Mouse (Mus musculus): ENCODE results near the gene Btn2a2. TPM values are rescaled to one million over a fixed set of nuclear protein-coding genes. Genes with fewer than 3 reads are reported as not detected.

Btn2a2 gene
- total RNA-seq, 1 experiment from 2014 or later, result not detected

GRCm38 (mm10) chr13:23463381-23464223 lies 25.1 kb downstream of the Btn2a2 start:
- no peak for ATAC-seq (replicated peaks; ENCODE audit: insufficient number of reproducible peaks, low FRiP score, low TSS enrichment, poor library complexity, severe bottlenecking)

DNA sequence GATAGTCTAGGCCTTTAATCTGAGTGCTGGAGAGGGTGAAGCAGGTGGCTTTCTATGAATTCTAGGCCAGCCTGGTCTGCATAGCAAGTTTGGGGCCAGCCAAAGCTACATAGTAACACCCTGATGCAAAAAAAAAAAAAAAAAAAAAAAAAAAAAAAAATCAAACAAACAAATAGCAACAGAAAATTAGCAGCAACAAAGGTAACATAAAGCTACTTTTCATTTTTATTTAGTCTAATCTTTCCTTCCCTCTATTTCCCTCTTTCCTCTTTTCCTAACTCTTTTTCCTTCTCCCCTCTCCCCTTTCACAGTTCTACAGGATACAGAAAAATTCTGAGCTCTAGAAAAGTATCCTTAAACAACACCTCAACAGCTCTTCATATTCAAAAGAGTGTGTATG lies 26.0 kb downstream of the Btn2a2 start:
- ATAC-seq (replicated peaks; ENCODE audit: insufficient number of reproducible peaks, low FRiP score, low TSS enrichment, poor library complexity, severe bottlenecking), result no peak

DNA sequence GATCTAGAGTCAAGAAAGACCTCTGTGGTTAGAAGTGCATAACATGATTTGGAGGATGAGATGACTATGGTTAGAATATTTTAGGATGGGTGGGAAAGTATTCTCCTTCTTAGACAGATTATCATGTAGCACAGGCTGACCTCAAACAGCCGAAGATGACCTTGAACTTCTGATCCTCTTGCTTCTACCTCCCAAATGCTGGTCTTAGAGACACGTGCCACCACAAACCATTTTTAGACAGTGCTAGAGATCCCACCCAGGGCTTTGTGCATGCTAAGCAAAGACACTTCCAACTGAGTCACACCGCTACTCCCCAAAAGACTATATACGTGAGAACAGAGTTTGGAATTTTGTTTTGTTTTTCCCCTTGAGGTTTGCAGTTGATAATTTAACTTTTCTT lies 26.6 kb downstream of the Btn2a2 start:
- no peak for ATAC-seq (replicated peaks; ENCODE audit: insufficient number of reproducible peaks, low FRiP score, low TSS enrichment, poor library complexity, severe bottlenecking)

DNA sequence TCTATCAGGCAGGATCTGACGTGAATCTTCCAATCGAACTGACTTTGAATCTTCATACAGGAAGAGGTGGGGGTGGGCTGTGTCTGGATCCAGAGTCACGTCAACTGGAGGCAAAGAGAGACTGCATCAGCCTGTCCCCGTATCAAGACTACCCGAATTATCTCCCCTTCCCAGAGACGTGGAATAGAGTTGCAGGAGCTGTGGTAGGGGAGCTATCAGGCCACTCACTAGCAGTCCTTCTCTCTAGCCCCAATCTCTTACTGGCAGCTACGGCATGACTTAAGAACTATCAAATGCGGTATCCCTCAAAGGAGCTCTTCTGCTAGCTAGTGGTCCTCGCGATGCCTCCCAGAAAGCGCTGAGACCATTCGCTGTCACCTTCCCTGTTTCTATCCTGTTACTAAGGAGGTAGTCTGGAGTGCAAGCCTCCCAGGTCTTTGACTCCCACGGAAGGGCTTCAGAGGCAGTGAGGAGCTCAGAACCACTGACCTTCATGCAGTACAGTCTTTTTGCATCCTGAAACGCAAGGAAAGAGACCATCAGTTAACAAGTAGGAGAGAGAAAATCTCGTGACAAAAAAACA lies 29.3 kb downstream of the Btn2a2 start:
- no peak for ATAC-seq (replicated peaks; ENCODE audit: insufficient number of reproducible peaks, low FRiP score, low TSS enrichment, poor library complexity, severe bottlenecking)

- no peak for ATAC-seq (replicated peaks; ENCODE audit: insufficient number of reproducible peaks, low FRiP score, low TSS enrichment, poor library complexity, severe bottlenecking)
Measured at GRCm38 (mm10) chr13:23453926-23454325, 34.7 kb downstream of the Btn2a2 start.

DNA sequence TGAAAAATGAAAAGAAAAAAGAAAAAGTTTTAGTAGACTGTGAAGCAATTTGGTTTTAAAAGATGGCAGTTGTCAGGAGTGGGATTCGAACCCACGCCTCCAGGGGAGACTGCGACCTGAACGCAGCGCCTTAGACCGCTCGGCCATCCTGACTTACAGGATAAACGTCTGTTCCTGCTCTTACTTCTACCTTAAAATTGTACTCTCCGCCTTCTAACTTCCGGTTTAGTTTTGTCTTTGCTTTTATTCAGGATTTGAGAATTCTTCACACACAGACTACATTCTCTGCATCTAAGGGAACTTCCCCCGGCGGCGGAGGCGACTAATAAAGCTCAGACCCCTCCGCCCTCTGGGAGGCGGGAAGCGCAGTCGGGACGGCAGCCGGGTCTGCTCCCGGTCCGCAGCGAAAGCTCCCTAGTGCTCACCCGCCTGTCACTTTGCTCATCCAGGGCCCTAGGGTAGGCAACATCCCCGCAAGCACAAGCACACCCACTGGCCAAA lies 35.2 kb downstream of the Btn2a2 start:
- peak; percentile 37; the same call in 1 of the 2 replicates for ATAC-seq (replicated peaks; ENCODE audit: insufficient number of reproducible peaks, low FRiP score, low TSS enrichment, poor library complexity, severe bottlenecking)

GRCm38 (mm10) chr13:23450398-23450797 lies 38.3 kb downstream of the Btn2a2 start:
- no peak for ATAC-seq (replicated peaks; ENCODE audit: insufficient number of reproducible peaks, low FRiP score, low TSS enrichment, poor library complexity, severe bottlenecking)

DNA sequence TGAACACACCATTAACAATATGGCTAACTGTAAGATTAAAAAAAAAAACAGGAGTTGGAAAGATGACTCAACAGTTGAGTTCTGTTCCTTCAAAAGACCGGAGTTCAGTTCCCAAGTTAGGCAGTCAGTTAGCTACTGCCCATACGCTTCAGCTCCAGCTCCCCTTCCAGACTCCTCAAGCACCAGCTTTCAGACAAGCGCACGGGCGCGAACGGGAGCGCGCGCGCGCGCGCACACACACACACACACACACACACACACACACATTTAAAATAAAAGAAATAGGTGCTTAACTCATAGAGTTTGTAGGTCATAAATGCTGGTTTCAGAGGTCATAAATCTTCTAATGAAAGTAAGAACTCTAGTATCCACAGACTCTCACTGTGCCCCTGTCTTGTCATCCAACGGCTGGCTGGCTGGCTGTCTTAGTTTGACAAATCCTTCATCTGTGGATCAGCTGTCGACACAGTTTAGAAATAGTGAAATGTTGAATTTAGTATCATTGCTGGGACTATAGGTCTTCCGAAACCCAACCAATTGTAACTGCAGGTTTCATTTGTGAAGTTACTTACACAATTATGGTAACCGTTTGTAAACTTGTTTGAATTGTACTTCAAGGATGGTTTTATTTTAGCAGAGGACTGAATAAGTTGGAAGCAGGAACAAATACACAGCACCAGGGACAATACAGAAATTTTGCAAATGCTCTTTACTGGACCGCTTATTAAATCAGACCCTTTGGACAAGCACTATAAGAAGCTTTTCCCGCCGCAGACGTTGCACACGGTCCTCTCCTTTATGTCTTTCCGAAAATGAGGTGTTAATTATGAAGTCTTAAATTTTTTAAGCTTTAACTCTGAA lies 39.2 kb downstream of the Btn2a2 start:
- no peak for ATAC-seq (replicated peaks; ENCODE audit: insufficient number of reproducible peaks, low FRiP score, low TSS enrichment, poor library complexity, severe bottlenecking)

DNA sequence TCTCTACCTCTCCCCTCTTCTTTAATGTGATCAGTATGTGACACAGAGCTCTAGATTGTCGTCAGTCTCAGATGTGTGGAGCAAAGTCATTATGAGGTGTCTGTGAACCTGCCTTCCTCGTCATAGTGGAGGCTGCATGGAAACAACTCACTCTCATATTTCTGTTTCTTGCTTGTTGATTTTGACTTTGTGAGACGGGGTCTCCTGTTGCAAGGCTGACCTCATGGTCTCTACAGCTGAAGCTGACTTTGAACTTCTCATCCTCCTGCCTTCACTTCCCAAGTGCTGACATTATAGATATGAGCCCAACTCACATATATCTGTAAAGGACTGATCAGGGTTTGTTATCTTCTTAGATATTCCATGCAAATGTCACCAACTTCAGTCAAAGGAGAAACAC lies 39.9 kb downstream of the Btn2a2 start:
- no peak for ATAC-seq (replicated peaks; ENCODE audit: insufficient number of reproducible peaks, low FRiP score, low TSS enrichment, poor library complexity, severe bottlenecking)

DNA sequence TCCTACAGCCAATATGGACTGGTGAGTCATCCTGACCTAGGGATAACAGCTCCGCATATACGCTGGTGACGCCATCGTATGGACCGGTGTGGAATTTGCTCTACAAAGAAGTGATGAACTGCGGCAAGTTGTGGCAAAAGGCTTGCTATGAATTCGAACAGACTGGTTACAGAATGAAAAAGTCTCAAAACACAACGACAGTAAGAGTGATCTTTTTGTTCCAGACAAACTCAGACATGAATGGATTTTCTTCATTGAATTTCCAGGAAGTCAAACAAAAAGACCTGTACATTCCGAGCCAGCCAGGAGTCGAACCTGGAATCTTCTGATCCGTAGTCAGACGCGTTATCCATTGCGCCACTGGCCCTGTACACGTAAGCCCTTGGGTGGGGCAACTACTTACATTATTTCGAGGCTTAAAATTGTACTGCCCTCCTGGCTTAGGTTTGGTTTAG lies 42.1 kb downstream of the Btn2a2 start:
- ATAC-seq (replicated peaks; ENCODE audit: insufficient number of reproducible peaks, low FRiP score, low TSS enrichment, poor library complexity, severe bottlenecking), result peak; percentile 45; the same call in 1 of the 2 replicates

DNA sequence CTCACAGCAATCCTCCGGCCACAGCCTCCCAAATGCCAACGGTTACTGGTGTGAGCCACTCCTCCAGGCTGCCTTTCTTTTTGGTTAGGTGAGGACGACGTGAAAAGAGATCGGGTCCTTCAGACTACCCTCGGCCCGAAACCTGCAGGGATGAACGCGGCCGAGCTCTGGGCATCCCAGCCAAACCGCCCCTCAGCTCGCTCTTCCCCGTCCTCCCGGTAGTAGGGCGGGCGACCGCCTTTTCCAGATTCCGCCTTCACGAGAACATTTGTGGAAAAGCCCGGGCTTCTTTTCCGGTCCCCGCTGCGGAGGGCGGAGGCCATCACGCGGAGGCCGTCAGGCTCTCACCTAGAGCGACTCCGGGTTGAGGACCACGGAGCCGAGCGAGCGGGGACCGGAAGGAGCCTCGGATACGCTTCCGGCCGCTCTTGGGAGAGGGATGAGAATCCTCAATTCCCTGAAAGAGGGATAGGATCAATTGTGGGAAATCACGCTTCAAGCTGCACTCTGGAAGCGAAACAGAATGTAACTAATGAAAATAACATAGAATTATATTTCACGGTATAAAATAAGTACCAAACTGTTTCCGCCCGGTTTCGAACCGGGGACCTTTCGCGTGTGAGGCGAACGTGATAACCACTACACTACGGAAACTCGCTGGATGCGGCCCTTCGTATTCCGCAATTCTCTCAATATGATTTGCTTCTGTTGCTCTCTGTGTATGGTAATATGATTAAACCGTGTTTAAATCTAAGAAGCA lies 42.9 kb downstream of the Btn2a2 start:
- ATAC-seq (replicated peaks; ENCODE audit: insufficient number of reproducible peaks, low FRiP score, low TSS enrichment, poor library complexity, severe bottlenecking), result peak; percentile 81

- no peak for ATAC-seq (replicated peaks; ENCODE audit: insufficient number of reproducible peaks, low FRiP score, low TSS enrichment, poor library complexity, severe bottlenecking)
Measured at GRCm38 (mm10) chr13:23445156-23445555, 43.5 kb downstream of the Btn2a2 start.

DNA sequence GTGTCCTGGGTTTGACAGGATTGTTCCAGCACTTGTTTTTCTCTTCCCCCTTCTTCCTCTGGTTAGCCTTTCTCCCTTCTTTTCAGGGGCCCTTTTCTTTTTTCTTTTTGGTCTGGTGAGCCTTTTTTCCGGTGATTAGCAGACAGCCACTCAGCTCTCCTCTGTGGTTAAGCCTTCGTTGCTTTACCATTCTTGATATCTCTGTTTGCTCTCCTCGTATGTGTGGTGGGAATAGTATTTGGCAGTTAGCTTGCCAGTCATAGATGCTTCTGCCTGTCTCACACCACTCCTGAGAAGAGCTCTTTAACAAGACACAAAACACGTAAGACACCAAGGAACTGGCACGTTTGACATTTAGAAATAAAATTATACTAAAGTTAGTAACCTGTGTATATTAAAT lies 44.2 kb downstream of the Btn2a2 start:
- no peak for ATAC-seq (replicated peaks; ENCODE audit: insufficient number of reproducible peaks, low FRiP score, low TSS enrichment, poor library complexity, severe bottlenecking)

DNA sequence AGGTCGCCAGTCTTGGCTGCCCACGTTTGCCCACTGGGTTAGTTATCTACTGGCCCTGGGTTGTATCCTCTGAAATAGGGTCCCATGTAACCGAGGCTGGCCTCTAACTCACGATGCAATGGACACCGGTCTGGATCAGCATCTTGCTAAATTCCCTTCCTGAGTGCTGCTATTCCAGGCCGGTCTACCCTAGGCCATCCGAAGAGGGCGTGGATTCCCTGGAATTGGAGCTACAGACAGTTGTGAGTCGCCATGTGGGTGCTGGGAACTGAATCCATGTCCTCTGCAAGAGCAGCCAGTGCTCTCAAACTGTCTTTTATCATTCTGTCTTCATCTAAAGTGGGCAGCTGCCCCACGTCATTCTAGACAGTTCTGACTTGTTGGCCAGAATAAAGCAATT lies 48.8 kb downstream of the Btn2a2 start:
- no peak for ATAC-seq (replicated peaks; ENCODE audit: insufficient number of reproducible peaks, low FRiP score, low TSS enrichment, poor library complexity, severe bottlenecking)

DNA sequence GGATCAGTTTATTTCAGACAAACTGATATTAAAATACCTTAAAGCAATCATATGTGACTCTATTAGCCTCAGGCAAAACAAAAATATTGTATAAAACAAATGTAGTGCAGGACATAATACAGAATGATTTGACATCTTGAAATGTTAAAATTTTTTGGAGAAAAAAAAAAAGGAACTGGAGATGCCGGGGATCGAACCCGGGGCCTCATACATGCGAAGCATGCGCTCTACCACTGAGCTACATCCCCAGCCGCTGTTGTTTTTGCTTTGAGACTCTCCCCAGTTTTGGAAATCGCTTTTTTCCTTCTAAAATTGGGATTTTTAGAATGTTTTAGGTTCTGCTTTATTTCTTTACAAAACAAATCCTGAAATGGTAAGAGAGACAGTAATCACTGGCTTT lies 50.1 kb downstream of the Btn2a2 start:
- no peak for ATAC-seq (replicated peaks; ENCODE audit: insufficient number of reproducible peaks, low FRiP score, low TSS enrichment, poor library complexity, severe bottlenecking)

DNA sequence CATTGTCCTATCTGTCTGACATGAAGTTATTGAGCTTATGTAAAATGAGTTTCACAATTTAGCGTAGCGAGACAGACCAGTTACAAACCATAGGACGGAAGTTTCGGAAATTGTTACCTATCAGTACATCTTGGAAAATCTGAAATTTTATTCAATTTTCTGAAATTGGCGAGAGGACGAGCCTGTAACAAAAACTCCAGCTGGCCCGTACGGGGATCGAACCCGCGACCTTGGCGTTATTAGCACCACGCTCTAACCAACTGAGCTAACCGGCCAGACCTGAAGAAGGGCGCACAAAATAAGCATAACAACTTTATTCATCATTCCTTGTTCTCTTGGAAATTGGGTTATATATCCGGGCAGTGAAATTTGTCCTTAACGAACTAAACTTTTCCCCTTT lies 50.7 kb downstream of the Btn2a2 start:
- ATAC-seq (replicated peaks; ENCODE audit: insufficient number of reproducible peaks, low FRiP score, low TSS enrichment, poor library complexity, severe bottlenecking), result peak; percentile 30; the same call in 1 of the 2 replicates

- ATAC-seq (replicated peaks; ENCODE audit: insufficient number of reproducible peaks, low FRiP score, low TSS enrichment, poor library complexity, severe bottlenecking), result no peak
Measured at GRCm38 (mm10) chr13:23436861-23437822, 51.5 kb downstream of the Btn2a2 start.

Data from monocyte, adult 5-6 weeks (primary cell).